Mouse (Mus musculus) liver, embryonic 14.5 days (tissue): ENCODE results near the gene Vstm4. TPM values are rescaled to one million over a fixed set of nuclear protein-coding genes. Genes with fewer than 3 reads are reported as not detected.

Experiments
- ATAC-seq: fragments of 200-750 bp; cut with Nextera tagmentation; 2 replicates; pipeline ENCODE4 v1.8.0; 2017; ENCODE audit warnings: moderate number of reproducible peaks, mild to moderate bottlenecking, moderate library complexity; ENCODE audit not compliant: insufficient read depth
- DNase-seq, 3 experiments: peaks; one replicate each; pipeline ENCODE4 v3.0.0-alpha.2; 2012 to 2013; ENCODE audit warnings: low read depth in 3 of 3, low spot score in 3 of 3
- H3K27ac ChIP-seq: fragments of 300-500 bp; sonication (generic); 2 replicates; pipeline ENCODE4 v1.5.1; 2014; ENCODE audit warnings: moderate library complexity, mild to moderate bottlenecking, control low read depth, inconsistent platforms
- H3K27me3 ChIP-seq: fragments of 300-500 bp; sonication (generic); 2 replicates; pipeline ENCODE4 v1.6.1; 2014; ENCODE audit warnings: mild to moderate bottlenecking, low read length, moderate library complexity; ENCODE audit not compliant: control insufficient read depth, insufficient read depth
- H3K36me3 ChIP-seq: fragments of 300-500 bp; sonication (generic); replicated peaks from 2 replicates; pipeline ENCODE4 v1.6.1; 2014; ENCODE audit warnings: low read depth; ENCODE audit not compliant: control insufficient read depth, insufficient read depth
- H3K4me1 ChIP-seq, 2 experiments: fragments of 200-500 bp in 1 of 2; fragments of 300-500 bp in 1 of 2; sonication (generic) in 1 of 2; replicated peaks; 2 replicates each; pipeline ENCODE4 v1.6.1; 2012 to 2014; ENCODE audit warnings: antibody characterized with exemption in 1 of 2, inconsistent platforms in 1 of 2, low read length in 1 of 2; ENCODE audit not compliant: control insufficient read depth in 2 of 2, insufficient read depth in 2 of 2
- H3K4me2 ChIP-seq: fragments of 300-500 bp; sonication (generic); 2 replicates; pipeline ENCODE4 v1.6.1; 2014; ENCODE audit warnings: low read depth, mild to moderate bottlenecking, control low read depth, moderate library complexity
- H3K4me3 ChIP-seq, 2 experiments: fragments of 200-500 bp in 1 of 2; fragments of 300-500 bp in 1 of 2; sonication (generic) in 1 of 2; 2 replicates each; pipeline ENCODE4 v1.5.1; 2012 to 2014; ENCODE audit warnings: low read depth in 2 of 2, low read length in 2 of 2, mild to moderate bottlenecking in 2 of 2, control low read depth in 1 of 2, inconsistent platforms in 1 of 2, moderate library complexity in 1 of 2; ENCODE audit not compliant: insufficient read depth in 1 of 2
- H3K9ac ChIP-seq: fragments of 300-500 bp; sonication (generic); replicated peaks from 2 replicates; pipeline ENCODE4 v1.6.1; 2014; ENCODE audit warnings: mild to moderate bottlenecking, control low read depth, moderate library complexity
- H3K9me3 ChIP-seq: fragments of 300-500 bp; sonication (generic); 2 replicates; pipeline ENCODE4 v1.6.1; 2016; ENCODE audit warnings: low read length, mixed read lengths; ENCODE audit not compliant: control insufficient read depth
- CTCF ChIP-seq: IDR thresholded peaks from 2 replicates; pipeline ENCODE4 v1.5.1; 2016; ENCODE audit warnings: antibody characterized with exemption, low read depth, control low read depth
- EP300 ChIP-seq: IDR thresholded peaks from 2 replicates; pipeline ENCODE4 v1.6.1; 2016; ENCODE audit warnings: antibody characterized with exemption, low read depth
- WGBS: fragments of 180-500 bp; shearing (Covaris S2); extraction: QIAGEN DNeasy Blood & Tissue Kit; methylation state at CpG from one replicate; pipeline ENCODE4 v1.1.7; 2014; ENCODE audit not compliant: insufficient replicate concordance; 5-methylcytosine and 5-hydroxymethylcytosine counted together
- polyA plus RNA-seq, 2 experiments: library from polyadenylated mRNA; depleted of rRNA in 1 of 2; stranded (reverse) in 1 of 2; unstranded in 1 of 2; fragments of >200 nt; fragmentation: Nextera tagmentation in 1 of 2; extraction: Ambion mirVana in 1 of 2; gene quantifications; 2 replicates each; pipeline versions ENCODE4 v1.2.1 to v1.2.3; 2012 to 2014

Vstm4 gene
- polyA plus RNA-seq, 2 experiments = 1.6 to 3.3 TPM

DNA sequence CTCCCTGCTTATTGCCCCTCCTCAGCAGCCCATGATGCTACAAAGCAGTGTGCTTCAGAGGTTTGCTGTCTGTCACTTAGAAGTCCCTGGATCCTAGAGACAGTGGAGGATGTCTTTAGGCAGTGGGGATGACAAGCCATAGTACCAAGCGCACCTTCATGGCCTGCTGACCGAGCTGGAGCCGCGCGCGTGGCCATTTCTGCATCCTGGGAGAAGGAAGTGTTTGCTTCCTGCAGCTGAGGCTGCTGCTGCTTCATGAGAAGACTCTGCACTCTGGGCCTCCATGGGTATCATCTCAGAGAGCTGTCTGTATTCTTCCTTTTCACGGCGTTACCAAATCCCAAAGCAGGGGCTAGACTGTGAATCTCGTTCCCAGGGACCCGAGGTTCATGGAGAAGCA lies 1.8 kb downstream of the Vstm4 start:
- no peaks in the 10 kb centered on the region for H3K9me3 ChIP-seq
- TF ChIP-seq CTCF = no peak
- TF ChIP-seq EP300 = no peak
- no peak overlapping the region for H3K9ac ChIP-seq
- H3K27ac ChIP-seq = no peak overlapping the region
- peaks cover 18% of the 10 kb centered on the region for H3K27me3 ChIP-seq
- no peaks in the 10 kb centered on the region for H3K36me3 ChIP-seq
- 70% methylated on average over 10 of the region's 10 CpGs for whole genome bisulfite sequencing
- no peak for DNase-seq
- no peak overlapping the region for H3K4me3 ChIP-seq
- no peak overlapping the region for H3K4me2 ChIP-seq
- peaks cover 0 to 11% of the 10 kb centered on the region in 2 experiments; a peak in 2 of 4 replicates for H3K4me1 ChIP-seq
- no peak for ATAC-seq

- Histone ChIP-seq H3K4me2 (no peak overlapping the region), H3K27ac (no peak overlapping the region), H3K36me3 (no peaks in the 10 kb centered on the region), H3K4me1 (peaks cover 0 to 11% of the 10 kb centered on the region in 2 experiments; a peak in 2 of 4 replicates), H3K9me3 (no peaks in the 10 kb centered on the region), H3K27me3 (peaks cover 18% of the 10 kb centered on the region), H3K4me3 (no peak overlapping the region), H3K9ac (no peak overlapping the region)
- 48% methylated on average over 6 of the region's 6 CpGs for WGBS
- TF ChIP-seq EP300 = no peak
- TF ChIP-seq CTCF = no peak
- ATAC-seq (no peak), DNase-seq (no peak)
Observed at GRCm38 (mm10) chr14:32858941-32859510, 2.5 kb downstream of the Vstm4 start.

DNA sequence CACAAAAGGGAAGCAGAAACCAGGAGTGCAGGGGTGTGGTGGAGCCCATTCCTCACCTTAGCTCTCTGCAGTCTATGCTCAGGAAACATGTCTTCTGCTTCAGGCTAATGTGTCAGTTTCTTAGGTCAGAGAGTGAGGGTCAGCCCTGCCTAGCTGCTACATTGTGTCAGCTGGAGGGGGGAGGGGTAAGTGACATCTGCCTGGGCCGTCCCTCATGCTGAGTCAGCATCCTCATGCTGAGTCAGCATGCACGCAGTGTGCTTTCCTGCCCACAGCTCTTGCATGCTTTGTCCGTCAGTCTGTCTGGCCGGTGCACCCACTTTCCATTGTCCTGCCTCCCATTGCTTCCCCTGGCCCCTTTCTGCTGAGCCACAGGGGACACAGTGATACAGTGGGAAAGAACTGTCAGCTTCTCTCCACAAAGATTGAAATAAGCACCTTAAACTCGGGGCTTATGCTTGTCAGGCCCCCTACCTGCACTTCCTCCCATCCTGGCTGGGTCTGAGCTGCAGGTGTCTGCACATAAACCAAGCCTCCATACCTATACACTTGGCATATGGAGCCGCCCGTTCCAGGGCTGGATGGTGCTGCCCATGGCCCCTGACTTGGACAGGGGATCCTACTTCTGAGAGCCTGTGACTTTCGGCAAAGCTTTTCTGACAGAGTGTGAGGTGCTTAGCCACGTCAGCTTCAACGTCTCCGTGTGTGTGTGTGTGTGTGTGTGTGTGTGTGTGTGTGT lies 3.4 kb downstream of the Vstm4 start:
- no peak for DNase-seq
- peaks cover 0 to 11% of the 10 kb centered on the region in 2 experiments; a peak in 2 of 4 replicates for H3K4me1 ChIP-seq
- H3K9ac ChIP-seq = no peak overlapping the region
- no peak for ATAC-seq
- 39% methylated on average over 11 of the region's 11 CpGs for WGBS
- no peaks in the 10 kb centered on the region for H3K9me3 ChIP-seq
- H3K27me3 ChIP-seq = peaks cover 18% of the 10 kb centered on the region
- H3K4me3 ChIP-seq = no peak overlapping the region
- no peak for TF ChIP-seq CTCF
- TF ChIP-seq EP300 = no peak
- no peak overlapping the region for H3K27ac ChIP-seq
- H3K36me3 ChIP-seq = no peaks in the 10 kb centered on the region
- no peak overlapping the region for H3K4me2 ChIP-seq

GRCm38 (mm10) chr14:32861149-32861581 lies 4.6 kb downstream of the Vstm4 start:
- DNase-seq (no peak), ATAC-seq (peak; percentile 33; the same call in 1 of the 2 replicates)
- H3K27me3 ChIP-seq = peaks cover 16% of the 10 kb centered on the region
- H3K4me3 ChIP-seq = no peak overlapping the region
- no peak overlapping the region for H3K4me2 ChIP-seq
- 27% methylated on average over 6 of the region's 6 CpGs for WGBS
- no peak overlapping the region for H3K27ac ChIP-seq
- peaks cover 0 to 11% of the 10 kb centered on the region in 2 experiments; a peak in 2 of 4 replicates for H3K4me1 ChIP-seq
- TF ChIP-seq CTCF = no peak
- TF ChIP-seq EP300 = no peak
- no peaks in the 10 kb centered on the region for H3K9me3 ChIP-seq
- H3K9ac ChIP-seq = no peak overlapping the region
- H3K36me3 ChIP-seq = no peaks in the 10 kb centered on the region

GRCm38 (mm10) chr14:32861656-32862055 lies 5.1 kb downstream of the Vstm4 start:
- no peak overlapping the region for H3K9ac ChIP-seq
- DNase-seq = no peak
- no peaks in the 10 kb centered on the region for H3K9me3 ChIP-seq
- H3K27me3 ChIP-seq = peaks cover 11% of the 10 kb centered on the region
- H3K27ac ChIP-seq = no peak overlapping the region
- H3K4me3 ChIP-seq = no peak overlapping the region
- H3K4me2 ChIP-seq = no peak overlapping the region
- no peaks in the 10 kb centered on the region for H3K36me3 ChIP-seq
- no peak for TF ChIP-seq CTCF
- no peak for TF ChIP-seq EP300
- peaks cover 0 to 9% of the 10 kb centered on the region in 2 experiments; a peak in 2 of 4 replicates for H3K4me1 ChIP-seq
- ATAC-seq = no peak
- WGBS = 39% methylated on average over 2 of the region's 2 CpGs
